Mouse (Mus musculus): ENCODE measurements around the gene Svopl.

DNA sequence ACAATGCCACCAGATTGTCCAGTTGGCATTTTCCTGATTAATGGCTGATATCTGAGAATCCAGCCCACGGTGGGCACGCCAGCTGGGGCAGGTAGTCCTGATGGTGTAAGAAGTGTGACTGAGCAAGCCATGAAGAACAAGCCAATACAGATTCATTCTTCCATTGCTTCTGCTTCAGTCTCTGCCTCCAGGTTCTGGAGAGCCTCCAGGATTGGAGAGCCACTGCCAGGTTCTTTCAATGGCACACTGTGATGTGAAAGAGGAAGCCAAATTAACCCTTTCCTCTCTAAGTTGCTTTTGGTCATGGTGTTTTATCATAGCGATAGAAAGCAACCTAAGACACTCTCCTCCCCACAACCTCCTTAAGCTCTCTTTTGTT is 18.3 kb upstream of the Svopl start:
- TF ChIP-seq TAL1 (IDR thresholded peaks at IDR 0.05; ENCODE audit: low read length) (no peak), GATA1 (IDR thresholded peaks at IDR 0.05; ENCODE audit: low read length) (no peak)
